Mouse (Mus musculus) R1 (cell line): ENCODE results near the gene Slc8a2.

Experiments
- DNase-seq: peaks from one replicate; pipeline ENCODE4 v3.0.0-alpha.2; 2018; ENCODE audit warnings: low read depth, low spot score

Slc8a2 gene

GRCm38 (mm10) chr7:16129421-16129845 is at the start of gene Slc8a2:
Slc8a2 (plus strand) TSS chr7:16129826.
- DNase-seq = peak; percentile 96

GRCm38 (mm10) chr7:16079947-16080346 is 49.7 kb upstream of the Slc8a2 start:
- no peak for DNase-seq

- DNase-seq = no peak
Measured at GRCm38 (mm10) chr7:16080581-16080980, 49.0 kb upstream of the Slc8a2 start.

GRCm38 (mm10) chr7:16083361-16083760 is 46.3 kb upstream of the Slc8a2 start:
- no peak for DNase-seq

- no peak for DNase-seq
Measured at GRCm38 (mm10) chr7:16087587-16087986, 42.0 kb upstream of the Slc8a2 start.

- DNase-seq = no peak
Measured at GRCm38 (mm10) chr7:16094592-16094991, 35.0 kb upstream of the Slc8a2 start.

GRCm38 (mm10) chr7:16098021-16099017 is 31.3 kb upstream of the Slc8a2 start, which contains the start of gene Napa:
Napa (plus strand) TSS chr7:16098458.
- DNase-seq = peak; percentile 100

- DNase-seq = no peak
Measured at GRCm38 (mm10) chr7:16099901-16100300, 29.7 kb upstream of the Slc8a2 start.

GRCm38 (mm10) chr7:16101081-16101480 is 28.5 kb upstream of the Slc8a2 start:
- DNase-seq = no peak

- DNase-seq = no peak
Measured at GRCm38 (mm10) chr7:16101726-16102475, 27.7 kb upstream of the Slc8a2 start.

GRCm38 (mm10) chr7:16102686-16103226 is 26.9 kb upstream of the Slc8a2 start:
- peak; percentile 17 for DNase-seq

GRCm38 (mm10) chr7:16103760-16104159 is 25.9 kb upstream of the Slc8a2 start:
- no peak for DNase-seq

GRCm38 (mm10) chr7:16104611-16105388 is 24.8 kb upstream of the Slc8a2 start:
- no peak for DNase-seq

GRCm38 (mm10) chr7:16108886-16109542 is 20.6 kb upstream of the Slc8a2 start:
- no peak for DNase-seq

GRCm38 (mm10) chr7:16110158-16110557 is 19.5 kb upstream of the Slc8a2 start:
- DNase-seq = no peak

- DNase-seq = no peak
Measured at GRCm38 (mm10) chr7:16111284-16112090, 18.1 kb upstream of the Slc8a2 start.

- DNase-seq = no peak
Measured at GRCm38 (mm10) chr7:16116418-16116817, 13.2 kb upstream of the Slc8a2 start.

- DNase-seq = no peak
Measured at GRCm38 (mm10) chr7:16117100-16117499, 12.5 kb upstream of the Slc8a2 start.

GRCm38 (mm10) chr7:16119569-16120261 is 9.9 kb upstream of the Slc8a2 start, which contains the start of gene Kptn:
Kptn (plus strand) TSS chr7:16119895.
- peak; percentile 95 for DNase-seq
